ENCODE assay signal across 1 mouse cellular context in the genomic region with DNA sequence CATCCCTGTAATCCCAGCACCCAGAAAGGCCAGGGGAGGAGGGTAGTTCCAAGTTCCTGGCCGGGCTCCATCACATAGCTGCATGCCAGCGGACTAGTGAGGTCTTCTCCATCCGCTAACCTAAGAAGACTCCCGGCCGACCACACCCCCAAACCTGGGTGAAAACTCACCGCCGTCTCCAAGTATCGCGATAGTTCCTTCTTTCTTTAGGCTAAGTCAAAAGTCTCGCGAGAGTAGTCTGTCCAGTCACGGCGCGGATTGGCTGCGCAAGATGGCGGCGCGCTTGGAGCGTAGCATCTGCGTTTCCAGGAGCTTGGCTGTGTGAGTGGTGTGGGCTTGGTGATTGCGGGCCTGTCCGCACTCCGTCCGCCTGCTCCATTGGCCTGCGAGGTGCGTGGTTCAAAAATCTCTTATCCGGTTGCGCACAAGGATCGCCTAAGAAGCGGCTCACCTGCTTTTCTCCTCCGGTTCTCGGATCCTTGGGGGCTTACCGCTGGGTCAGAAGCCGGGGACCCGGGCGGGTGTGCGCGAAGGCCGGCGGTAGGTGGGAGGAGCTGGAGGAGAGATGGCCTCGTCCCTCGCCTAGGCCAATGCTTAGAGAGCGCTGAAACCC.
A peak's percentile ranks its signal among the peaks of the same experiment; 100 is the strongest.
TF ChIP-seq lines count a peak whose summit lies in the region.

Gene Mettl16, plus strand, starts transcription at position 236 of the 613 bp plus-strand sequence.

TF ChIP-seq in CH12.LX, 34 proteins besides CTCF, POLR2A, EP300 and RAD21 (continued from another document):
- TF ChIP-seq USF2 (conservative IDR thresholded peaks at IDR 0.05; ENCODE audit: low read depth, low read length) (peak; percentile 3; the same call in 1 of the 2 replicates), UBTF (IDR thresholded peaks at IDR 0.05; ENCODE audit: low read depth, low read length) (peak; percentile 97), MXI1 (IDR thresholded peaks at IDR 0.05; ENCODE audit: low read depth, low read length) (peak; percentile 89)
